Mouse (Mus musculus): Measurements from ENCODE around the gene Klhl31. TPM values are rescaled to one million over a fixed set of nuclear protein-coding genes. Genes with fewer than 3 reads are reported as not detected.

Gene Klhl31
- under 1 TPM in 1 of 2 experiments, not detected in 1; 0.05 TPM for total RNA-seq (2021)
- long read RNA-seq, experiment 1: 0 reads
- long read RNA-seq, experiment 2: 0 reads

DNA sequence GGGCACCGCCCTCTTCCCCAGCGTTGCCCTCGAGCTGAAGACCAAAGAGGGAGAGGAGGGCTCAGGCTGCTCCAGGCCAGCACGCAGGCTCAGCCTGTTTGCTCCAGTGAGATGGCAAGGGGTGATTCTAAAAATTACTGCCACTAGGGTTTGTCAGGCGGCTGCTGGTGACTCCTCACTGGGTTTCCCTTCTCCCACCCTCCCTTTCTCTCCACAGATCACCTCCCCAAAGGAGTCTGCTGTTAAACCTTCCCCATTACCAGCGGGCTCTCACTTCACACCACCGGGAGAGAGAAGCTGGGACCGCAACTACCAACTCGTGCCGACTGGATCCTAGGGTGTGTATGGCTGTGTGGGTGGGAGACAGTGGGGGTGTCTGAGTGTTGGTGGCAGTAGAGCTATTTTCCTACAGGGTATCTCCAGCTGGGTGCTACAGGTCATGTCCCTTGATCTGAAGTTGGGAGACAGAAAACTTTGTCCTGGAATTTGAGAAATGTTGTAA lies at the start of gene Klhl31:
TSS of gene Klhl31 (plus strand) at position 51 of the 502 bp plus-strand sequence.
- DNase-seq (ENCODE audit: low spot score in 2 of 2): no peak
- Histone ChIP-seq H3K4me3 (no peak within 1 kb of the TSS), H3K27ac (no peak within 1 kb of the TSS)
- no peak for TF ChIP-seq CTCF (conservative IDR thresholded peaks at IDR 0.05)

GRCm38 (mm10) chr9:77586806-77587591 lies 49.3 kb upstream of the Klhl31 start:
- DNase-seq (ENCODE audit: low spot score in 2 of 2): no peak
- Histone ChIP-seq H3K4me3 (no peak overlapping the region), H3K27ac (no peak overlapping the region)
- no peak for TF ChIP-seq CTCF (conservative IDR thresholded peaks at IDR 0.05)

DNA sequence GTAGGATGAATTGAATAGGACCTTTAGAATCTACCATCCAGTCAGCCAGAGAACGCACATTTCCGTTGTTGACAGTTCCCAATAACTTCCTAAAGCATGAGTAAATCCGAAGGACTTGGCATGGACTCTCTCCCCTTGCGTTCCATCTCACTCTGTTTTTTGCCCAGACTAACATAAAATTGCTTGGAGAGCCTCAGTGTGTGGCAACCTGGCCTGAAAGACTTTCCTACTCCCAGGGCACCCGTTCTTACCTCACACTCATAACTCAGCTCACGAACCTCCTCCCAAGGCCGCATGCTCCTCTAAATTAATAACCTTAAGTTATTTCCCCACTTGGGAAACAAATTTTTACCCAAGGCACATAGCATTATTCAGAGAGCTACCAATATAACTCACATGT lies 48.7 kb upstream of the Klhl31 start:
- Histone ChIP-seq H3K27ac (no peak overlapping the region), H3K4me3 (no peak overlapping the region)
- no peak for DNase-seq (ENCODE audit: low spot score in 2 of 2)
- no peak for TF ChIP-seq CTCF (conservative IDR thresholded peaks at IDR 0.05)

- no peak overlapping the region for H3K27ac ChIP-seq
- no peak overlapping the region for H3K4me3 ChIP-seq
- DNase-seq (ENCODE audit: low spot score in 2 of 2): no peak
- no peak for TF ChIP-seq CTCF (conservative IDR thresholded peaks at IDR 0.05)
These were observed 46.8 kb upstream of the Klhl31 start for GRCm38 (mm10) chr9:77589496-77589895.

GRCm38 (mm10) chr9:77592423-77592822 lies 43.9 kb upstream of the Klhl31 start:
- peak in 1 of 2 experiments; percentile 29 for DNase-seq (ENCODE audit: low spot score in 2 of 2)
- TF ChIP-seq CTCF (conservative IDR thresholded peaks at IDR 0.05): no peak
- Histone ChIP-seq H3K4me3 (no peak overlapping the region), H3K27ac (no peak overlapping the region)

DNA sequence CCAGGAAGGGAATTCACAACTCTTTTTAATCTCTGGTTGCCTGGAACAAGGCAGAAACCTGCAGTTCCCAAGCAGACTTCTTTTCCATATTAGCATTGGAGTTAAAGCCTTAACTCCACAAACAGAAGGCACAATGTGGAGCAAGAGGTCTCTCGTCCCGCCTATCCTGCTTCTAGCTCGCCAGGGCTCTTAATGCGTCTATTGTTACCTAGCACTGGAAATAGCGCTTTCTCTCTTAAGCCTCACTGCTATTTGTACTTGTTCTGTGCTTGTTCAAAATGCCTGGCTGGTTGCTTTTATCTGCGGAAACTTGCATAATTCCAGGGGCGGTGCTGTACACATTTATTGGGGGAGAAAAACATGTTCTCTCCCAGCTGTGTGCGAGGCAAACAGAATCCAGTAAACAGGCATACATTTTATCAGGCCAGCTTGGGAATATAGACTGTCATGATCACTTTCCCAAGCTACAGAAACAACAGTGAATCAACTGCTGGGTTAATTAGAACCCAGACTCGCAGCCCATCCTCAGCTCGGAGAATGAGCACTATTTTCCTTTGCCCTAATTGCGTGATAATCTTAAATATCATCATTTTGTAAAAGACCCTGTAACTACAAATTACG lies 41.2 kb upstream of the Klhl31 start:
- H3K4me3 ChIP-seq: peak overlapping the region; percentile 35; the same call in 1 of the 2 replicates

DNA sequence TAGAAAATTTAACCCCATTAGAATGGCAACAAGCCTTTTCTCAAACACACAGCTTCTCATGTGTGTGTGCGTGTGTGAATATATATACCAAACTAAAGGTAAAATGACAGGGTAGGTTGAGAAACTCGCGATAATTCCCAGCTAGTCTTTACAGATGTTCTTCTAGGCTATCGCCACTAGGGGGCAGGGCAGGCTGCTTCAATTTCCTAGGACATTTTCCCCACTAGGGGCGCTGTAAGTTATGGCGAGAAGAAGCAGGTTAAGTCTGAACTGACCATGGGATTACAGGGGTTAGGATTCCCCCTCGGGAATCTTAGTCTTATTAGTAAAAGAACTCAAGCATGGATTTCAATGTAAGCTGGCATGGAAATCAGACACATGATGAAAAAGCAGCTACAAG lies 39.9 kb upstream of the Klhl31 start:
- TF ChIP-seq CTCF (conservative IDR thresholded peaks at IDR 0.05): peak; percentile 99
- peak; percentile 66 to 91 for DNase-seq (ENCODE audit: low spot score in 2 of 2)
- Histone ChIP-seq H3K27ac (no peak overlapping the region), H3K4me3 (no peak overlapping the region)

More for the DNA sequence above, 41.2 kb upstream of the Klhl31 start:
- H3K27ac ChIP-seq: peak overlapping the region; percentile 52
- peak in 1 of 2 experiments; percentile 28 for DNase-seq (ENCODE audit: low spot score in 2 of 2)
- TF ChIP-seq CTCF (conservative IDR thresholded peaks at IDR 0.05): no peak

GRCm38 (mm10) chr9:77598560-77598959 lies 37.7 kb upstream of the Klhl31 start:
- DNase-seq (ENCODE audit: low spot score in 2 of 2): no peak
- H3K27ac ChIP-seq: no peak overlapping the region
- H3K4me3 ChIP-seq: no peak overlapping the region

GRCm38 (mm10) chr9:77602302-77603266 lies 33.7 kb upstream of the Klhl31 start:
- H3K27ac ChIP-seq: no peak overlapping the region; the same call in 1 of the 2 replicates
- no peak for TF ChIP-seq CTCF (conservative IDR thresholded peaks at IDR 0.05)

More at GRCm38 (mm10) chr9:77598560-77598959, 37.7 kb upstream of the Klhl31 start:
- no peak for TF ChIP-seq CTCF (conservative IDR thresholded peaks at IDR 0.05)

GRCm38 (mm10) chr9:77603965-77604509 lies 32.3 kb upstream of the Klhl31 start:
- Histone ChIP-seq H3K4me3 (no peak overlapping the region), H3K27ac (no peak overlapping the region)
- no peak for DNase-seq (ENCODE audit: low spot score in 2 of 2)
- no peak for TF ChIP-seq CTCF (conservative IDR thresholded peaks at IDR 0.05)

More at GRCm38 (mm10) chr9:77602302-77603266, 33.7 kb upstream of the Klhl31 start:
- no peak overlapping the region for H3K4me3 ChIP-seq
- no peak for DNase-seq (ENCODE audit: low spot score in 2 of 2)

GRCm38 (mm10) chr9:77607295-77607694 lies 29.0 kb upstream of the Klhl31 start:
- no peak for DNase-seq (ENCODE audit: low spot score in 2 of 2)
- H3K27ac ChIP-seq: no peak overlapping the region
- TF ChIP-seq CTCF (conservative IDR thresholded peaks at IDR 0.05): no peak
- H3K4me3 ChIP-seq: no peak overlapping the region

- Histone ChIP-seq H3K4me3 (no peak overlapping the region), H3K27ac (no peak overlapping the region)
- DNase-seq (ENCODE audit: low spot score in 2 of 2): no peak
- TF ChIP-seq CTCF (conservative IDR thresholded peaks at IDR 0.05): peak; percentile 77
These were observed 28.5 kb upstream of the Klhl31 start for GRCm38 (mm10) chr9:77607840-77608239.
